Mouse (Mus musculus) myocyte (in vitro differentiated cells): Measurements from ENCODE around the gene Fbxw4.

Experiments used
- MAX ChIP-seq: IDR thresholded peaks from one replicate; pipeline ENCODE4 v1.6.1; 2011; ENCODE audit warnings: low read depth, mild to moderate bottlenecking, control low read depth
- POLR2A ChIP-seq: IDR thresholded peaks from one replicate; pipeline ENCODE4 v1.6.1; 2011; ENCODE audit warnings: low read depth, mild to moderate bottlenecking, control low read depth, moderate library complexity; ENCODE audit not compliant: insufficient read length

DNA sequence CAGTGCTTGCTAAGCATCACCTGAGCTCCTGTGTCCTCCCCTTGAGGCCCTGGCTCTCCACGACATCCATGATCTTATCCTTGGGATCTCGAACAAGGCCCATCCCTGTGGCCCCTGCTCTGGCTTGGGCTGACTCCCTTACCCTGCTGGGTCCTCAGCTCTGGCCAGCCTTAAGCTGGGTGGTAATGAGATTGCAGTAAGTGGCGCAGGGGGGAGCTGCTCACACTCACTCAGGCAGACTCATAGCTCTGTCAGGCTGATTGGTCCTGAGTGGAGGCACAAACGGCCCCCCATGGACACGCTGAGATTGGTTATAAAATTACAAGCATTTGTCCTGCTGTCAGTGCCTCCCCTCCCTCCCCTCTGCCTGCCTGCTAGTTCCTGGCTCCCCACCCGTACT is 124.2 kb downstream of the Fbxw4 start:
- TF ChIP-seq POLR2A (no peak), MAX (no peak)
